Mouse (Mus musculus): ENCODE data around the gene Cenpl. TPM values are rescaled to one million over a fixed set of nuclear protein-coding genes. Genes with fewer than 3 reads are reported as not detected.
A peak's percentile ranks its signal among the peaks of the same experiment; 100 is the strongest.
"Not testable (repeated sequence)": the region's sequence is repeated elsewhere in the genome, so short reads cannot be mapped to it uniquely, and the experiment has no call there.

Gene Cenpl
- polyA plus RNA-seq (2015; fragmentation: Nextera tagmentation; extraction: Ambion mirVana): 25.6 and 25.7 TPM in 2 replicates

- Histone ChIP-seq H3K4me3 (replicated peaks) (peak within 1 kb of the TSS; percentile 66), H3K36me3 (no peaks in the 10 kb centered on the region), H3K27ac (peak within 1 kb of the TSS; percentile 42), H3K27me3 (replicated peaks) (no peaks in the 10 kb centered on the region), H3K4me1 (peaks cover 10% of the 10 kb centered on the region; the same call in 1 of the 2 replicates), H3K9ac (peak within 1 kb of the TSS; percentile 64), H3K9me3 (no peaks in the 10 kb centered on the region), H3K4me2 (peak within 1 kb of the TSS; percentile 67)
- WGBS: under 1% methylated on average over 57 of the region's 57 CpGs
- peak; percentile 94 for ATAC-seq (ENCODE audit: insufficient read depth, low FRiP score, low read depth)
Measured at GRCm38 (mm10) chr1:161070352-161071271, at the start of gene Cenpl, which contains the start of gene Dars2. Cenpl (plus strand) TSS chr1:161070713. Dars2 (minus strand) TSS chr1:161070658.

GRCm38 (mm10) chr1:161025410-161026210, 44.9 kb upstream of the Cenpl start:
- Histone ChIP-seq H3K9me3 (no peaks in the 10 kb centered on the region), H3K27me3 (replicated peaks) (no peaks in the 10 kb centered on the region), H3K27ac (no peak overlapping the region), H3K36me3 (peaks cover under 1% of the 10 kb centered on the region; the same call in 1 of the 2 replicates), H3K9ac (no peak overlapping the region), H3K4me1 (no peaks in the 10 kb centered on the region), H3K4me3 (replicated peaks) (no peak overlapping the region), H3K4me2 (no peak overlapping the region)
- 67% methylated on average over 5 of the region's 5 CpGs for WGBS
- no peak for ATAC-seq (ENCODE audit: insufficient read depth, low FRiP score, low read depth)

GRCm38 (mm10) chr1:161027196-161027595, 43.3 kb upstream of the Cenpl start:
- no peaks in the 10 kb centered on the region for H3K27me3 ChIP-seq (replicated peaks)
- 81% methylated on average over 2 of the region's 2 CpGs for WGBS
- H3K36me3 ChIP-seq: peaks cover 5% of the 10 kb centered on the region; the same call in 1 of the 2 replicates
- no peak overlapping the region for H3K27ac ChIP-seq
- ATAC-seq (ENCODE audit: insufficient read depth, low FRiP score, low read depth): no peak
- no peak overlapping the region for H3K9ac ChIP-seq
- no peak overlapping the region for H3K4me2 ChIP-seq
- H3K9me3 ChIP-seq: no peaks in the 10 kb centered on the region
- no peak overlapping the region for H3K4me3 ChIP-seq (replicated peaks)
- H3K4me1 ChIP-seq: no peaks in the 10 kb centered on the region

GRCm38 (mm10) chr1:161028427-161028826, 42.1 kb upstream of the Cenpl start:
- not testable (repeated sequence) for H3K36me3 ChIP-seq; H3K27me3 ChIP-seq (replicated peaks); H3K27ac ChIP-seq; H3K4me3 ChIP-seq (replicated peaks); ATAC-seq (ENCODE audit: insufficient read depth, low FRiP score, low read depth); H3K9me3 ChIP-seq; H3K9ac ChIP-seq; H3K4me1 ChIP-seq; H3K4me2 ChIP-seq
- 95% methylated on average over 1 of the region's 1 CpGs for WGBS

GRCm38 (mm10) chr1:161030058-161030457, 40.5 kb upstream of the Cenpl start:
- Histone ChIP-seq H3K36me3 (peaks cover 5% of the 10 kb centered on the region; the same call in 1 of the 2 replicates), H3K9ac (no peak overlapping the region), H3K4me1 (peaks cover 11% of the 10 kb centered on the region; the same call in 1 of the 2 replicates), H3K4me3 (replicated peaks) (no peak overlapping the region), H3K27ac (no peak overlapping the region), H3K4me2 (no peak overlapping the region), H3K27me3 (replicated peaks) (no peaks in the 10 kb centered on the region), H3K9me3 (no peaks in the 10 kb centered on the region)
- 89% methylated on average over 3 of the region's 3 CpGs for WGBS
- no peak for ATAC-seq (ENCODE audit: insufficient read depth, low FRiP score, low read depth)

- no peak for ATAC-seq (ENCODE audit: insufficient read depth, low FRiP score, low read depth)
- Histone ChIP-seq H3K4me2 (no peak overlapping the region), H3K36me3 (peaks cover 5% of the 10 kb centered on the region; the same call in 1 of the 2 replicates), H3K9me3 (no peaks in the 10 kb centered on the region), H3K27ac (no peak overlapping the region), H3K4me3 (replicated peaks) (no peak overlapping the region), H3K27me3 (replicated peaks) (no peaks in the 10 kb centered on the region), H3K4me1 (peaks cover 11% of the 10 kb centered on the region; the same call in 1 of the 2 replicates), H3K9ac (no peak overlapping the region)
- WGBS: 92% methylated on average over 9 of the region's 9 CpGs
Measured at GRCm38 (mm10) chr1:161031881-161032280, 38.6 kb upstream of the Cenpl start.

GRCm38 (mm10) chr1:161032345-161032744, 38.2 kb upstream of the Cenpl start:
- H3K4me2 ChIP-seq: no peak overlapping the region
- peaks cover 11% of the 10 kb centered on the region; the same call in 1 of the 2 replicates for H3K4me1 ChIP-seq
- no peak overlapping the region for H3K9ac ChIP-seq
- ATAC-seq (ENCODE audit: insufficient read depth, low FRiP score, low read depth): no peak
- no peak overlapping the region for H3K4me3 ChIP-seq (replicated peaks)
- no peaks in the 10 kb centered on the region for H3K27me3 ChIP-seq (replicated peaks)
- no peaks in the 10 kb centered on the region for H3K9me3 ChIP-seq
- H3K27ac ChIP-seq: no peak overlapping the region
- H3K36me3 ChIP-seq: peaks cover 5% of the 10 kb centered on the region; the same call in 1 of the 2 replicates
- 83% methylated on average over 7 of the region's 7 CpGs for WGBS

- H3K9me3 ChIP-seq: no peaks in the 10 kb centered on the region
- H3K4me1 ChIP-seq: peaks cover 11% of the 10 kb centered on the region; the same call in 1 of the 2 replicates
- peaks cover 7% of the 10 kb centered on the region; the same call in 1 of the 2 replicates for H3K36me3 ChIP-seq
- peak overlapping the region; percentile 81 for H3K4me3 ChIP-seq (replicated peaks)
- H3K9ac ChIP-seq: peak overlapping the region; percentile 70
- peak overlapping the region; percentile 57 for H3K4me2 ChIP-seq
- under 1% methylated on average over 21 of the region's 21 CpGs for WGBS
- no peaks in the 10 kb centered on the region for H3K27me3 ChIP-seq (replicated peaks)
- no peak for ATAC-seq (ENCODE audit: insufficient read depth, low FRiP score, low read depth)
- peak overlapping the region; percentile 92 for H3K27ac ChIP-seq
Measured at GRCm38 (mm10) chr1:161033856-161034434, 36.6 kb upstream of the Cenpl start.

- under 1% methylated on average over 69 of the region's 76 CpGs for WGBS
- no peaks in the 10 kb centered on the region for H3K27me3 ChIP-seq (replicated peaks)
- H3K4me3 ChIP-seq (replicated peaks): peak within 1 kb of the TSS; percentile 81
- H3K27ac ChIP-seq: peak within 1 kb of the TSS; percentile 92
- peaks cover 11% of the 10 kb centered on the region; the same call in 1 of the 2 replicates for H3K4me1 ChIP-seq
- ATAC-seq (ENCODE audit: insufficient read depth, low FRiP score, low read depth): peak; percentile 90
- peak within 1 kb of the TSS; percentile 70 for H3K9ac ChIP-seq
- peaks cover 11% of the 10 kb centered on the region for H3K36me3 ChIP-seq
- H3K9me3 ChIP-seq: no peaks in the 10 kb centered on the region
- H3K4me2 ChIP-seq: peak within 1 kb of the TSS; percentile 70
Measured at GRCm38 (mm10) chr1:161034435-161035280, 35.9 kb upstream of the Cenpl start, which contains the start of gene Zbtb37. Zbtb37 (minus strand) TSS chr1:161034849.

- peaks cover 11% of the 10 kb centered on the region for H3K36me3 ChIP-seq
- under 1% methylated on average over 14 of the region's 14 CpGs for WGBS
- ATAC-seq (ENCODE audit: insufficient read depth, low FRiP score, low read depth): no peak
Measured at GRCm38 (mm10) chr1:161035281-161035785, 35.2 kb upstream of the Cenpl start.

More at GRCm38 (mm10) chr1:161035281-161035785, 35.2 kb upstream of the Cenpl start:
- H3K27me3 ChIP-seq (replicated peaks): no peaks in the 10 kb centered on the region
- peak overlapping the region; percentile 59 for H3K9ac ChIP-seq
- no peaks in the 10 kb centered on the region for H3K9me3 ChIP-seq
- H3K4me3 ChIP-seq (replicated peaks): peak overlapping the region; percentile 81
- peak overlapping the region; percentile 70 for H3K4me2 ChIP-seq
- H3K27ac ChIP-seq: peak overlapping the region; percentile 85
- H3K4me1 ChIP-seq: peaks cover 11% of the 10 kb centered on the region; the same call in 1 of the 2 replicates
